Mouse (Mus musculus) adrenal gland, adult 2 months (tissue): ENCODE measurements around the gene Evpl. TPM values are rescaled to one million over a fixed set of nuclear protein-coding genes. Genes with fewer than 3 reads are reported as not detected.

ENCODE experiments used
- DNase-seq: peaks from one replicate; pipeline ENCODE4 v3.0.0; 2021
- polyA plus RNA-seq: library from polyadenylated mRNA; depleted of rRNA; stranded (reverse); fragments of >200 nt; gene quantifications from 2 replicates; pipeline ENCODE4 v1.2.3, GENCODE M21; 2012
- total RNA-seq, 2 experiments: library from RNA; stranded (reverse); gene quantifications; 2 replicates each; pipeline ENCODE4 v1.2.3; 2021

The Evpl gene
- total and polyA plus RNA-seq, 3 experiments: 0.43 to 1.8 (median 0.49) TPM

- no peak for DNase-seq
Measured at GRCm38 (mm10) chr11:116212847-116213246, 25.0 kb downstream of the Evpl start.

GRCm38 (mm10) chr11:116210696-116211095 lies 27.2 kb downstream of the Evpl start:
- no peak for DNase-seq

GRCm38 (mm10) chr11:116209257-116209656 lies 28.6 kb downstream of the Evpl start:
- DNase-seq: no peak

- DNase-seq: no peak
Measured at GRCm38 (mm10) chr11:116208660-116209059, 29.2 kb downstream of the Evpl start.

- no peak for DNase-seq
Measured at GRCm38 (mm10) chr11:116206678-116207077, 31.2 kb downstream of the Evpl start.

GRCm38 (mm10) chr11:116203150-116203549 lies 34.7 kb downstream of the Evpl start:
- no peak for DNase-seq

GRCm38 (mm10) chr11:116201151-116201550 lies 36.7 kb downstream of the Evpl start:
- no peak for DNase-seq

- DNase-seq: peak; percentile 99
Measured at GRCm38 (mm10) chr11:116198639-116199531, 39.0 kb downstream of the Evpl start, which contains the start of the genes Ten1 and Acox1. TSS of gene Ten1 (plus strand) at chr11:116198855. TSS of gene Acox1 (minus strand) at chr11:116199045.

- no peak for DNase-seq
Measured at GRCm38 (mm10) chr11:116198132-116198531, 39.7 kb downstream of the Evpl start.

- DNase-seq: no peak
Measured at GRCm38 (mm10) chr11:116197584-116197906, 40.3 kb downstream of the Evpl start.

GRCm38 (mm10) chr11:116196866-116197583 lies 40.9 kb downstream of the Evpl start:
- DNase-seq: no peak

- DNase-seq: no peak
Measured at GRCm38 (mm10) chr11:116196336-116196735, 41.5 kb downstream of the Evpl start.

- DNase-seq: no peak
Measured at GRCm38 (mm10) chr11:116195252-116195651, 42.6 kb downstream of the Evpl start.

GRCm38 (mm10) chr11:116194619-116195018 lies 43.3 kb downstream of the Evpl start:
- no peak for DNase-seq

- no peak for DNase-seq
Measured at GRCm38 (mm10) chr11:116187226-116187930, 50.5 kb downstream of the Evpl start.

- DNase-seq: no peak
Measured at GRCm38 (mm10) chr11:116186360-116186759, 51.5 kb downstream of the Evpl start.

- DNase-seq: peak; percentile 41
Measured at GRCm38 (mm10) chr11:116185836-116186235, 52.0 kb downstream of the Evpl start.

GRCm38 (mm10) chr11:116178411-116179121 lies 59.3 kb downstream of the Evpl start:
- DNase-seq: no peak

GRCm38 (mm10) chr11:116176010-116176409 lies 61.9 kb downstream of the Evpl start:
- peak; percentile 62 for DNase-seq

GRCm38 (mm10) chr11:116174775-116175448 lies 63.0 kb downstream of the Evpl start:
- peak; percentile 79 for DNase-seq

GRCm38 (mm10) chr11:116171959-116172358 lies 65.9 kb downstream of the Evpl start:
- no peak for DNase-seq
